Mouse (Mus musculus) cerebellum, adult 2 months (tissue): Measurements from ENCODE around the gene Gm3371.
"Not testable (repeated sequence)": the region's sequence is repeated elsewhere in the genome, so short reads cannot be mapped to it uniquely, and the experiment has no call there.

ENCODE experiments used
- CTCF ChIP-seq: fragments of 200-500 bp; IDR thresholded peaks from 2 replicates; pipeline ENCODE4 v1.5.1; 2011; ENCODE audit warnings: low read depth, mild to moderate bottlenecking, control low read depth, low read length, moderate library complexity, borderline replicate concordance; ENCODE audit not compliant: insufficient read depth
- POLR2A ChIP-seq: fragments of 200-500 bp; IDR thresholded peaks from 2 replicates; pipeline ENCODE4 v1.6.1; 2011; ENCODE audit warnings: low read length, control low read depth, borderline replicate concordance; ENCODE audit not compliant: insufficient read depth

- TF ChIP-seq POLR2A, CTCF: not testable (repeated sequence)
Measured at GRCm38 (mm10) chr14:44362301-44362700, 48.2 kb downstream of the Gm3371 start.
